Mouse (Mus musculus): Measurements from ENCODE around the gene Polk. TPM values are rescaled to one million over a fixed set of nuclear protein-coding genes. Genes with fewer than 3 reads are reported as not detected.

The Polk gene
- polyA plus RNA-seq, 1 experiment from 2014 or later = 9.9 TPM

GRCm38 (mm10) chr13:96490433-96490832 lies 51.9 kb downstream of the Polk start, which contains the start of gene Gm17622:
Gene Gm17622 (plus strand): TSS chr13:96490733.
- no peaks in the 10 kb centered on the region for H3K4me1 ChIP-seq
- H3K27me3 ChIP-seq (replicated peaks; ENCODE audit: low read depth, poor library complexity, severe bottlenecking) = no peaks in the 10 kb centered on the region
- no peak within 1 kb of the TSS for H3K27ac ChIP-seq (replicated peaks)
- no peaks in the 10 kb centered on the region; the same call in 1 of the 2 replicates for H3K9me3 ChIP-seq
- peaks cover 30% of the 10 kb centered on the region for H3K36me3 ChIP-seq (replicated peaks)
- DNase-seq (ENCODE audit: low spot score) = no peak
- WGBS = 93% methylated on average over 3 of the region's 3 CpGs
- H3K4me3 ChIP-seq = no peak within 1 kb of the TSS

GRCm38 (mm10) chr13:96487968-96488367 lies 54.4 kb downstream of the Polk start:
- Histone ChIP-seq H3K4me1 (no peaks in the 10 kb centered on the region), H3K4me3 (no peak overlapping the region), H3K36me3 (replicated peaks) (peaks cover 46% of the 10 kb centered on the region), H3K27ac (replicated peaks) (no peak overlapping the region), H3K27me3 (replicated peaks; ENCODE audit: low read depth, poor library complexity, severe bottlenecking) (no peaks in the 10 kb centered on the region), H3K9me3 (no peaks in the 10 kb centered on the region; the same call in 1 of the 2 replicates)
- WGBS = 92% methylated on average over 6 of the region's 6 CpGs
- no peak for DNase-seq (ENCODE audit: low spot score)

- Histone ChIP-seq H3K4me1 (no peaks in the 10 kb centered on the region), H3K27me3 (replicated peaks; ENCODE audit: low read depth, poor library complexity, severe bottlenecking) (no peaks in the 10 kb centered on the region), H3K4me3 (no peak overlapping the region), H3K9me3 (no peaks in the 10 kb centered on the region; the same call in 1 of the 2 replicates), H3K27ac (replicated peaks) (no peak overlapping the region), H3K36me3 (replicated peaks) (peaks cover 46% of the 10 kb centered on the region)
- WGBS = 92% methylated on average over 6 of the region's 6 CpGs
- DNase-seq (ENCODE audit: low spot score) = no peak
Measured at GRCm38 (mm10) chr13:96487230-96487629, 55.1 kb downstream of the Polk start.

- WGBS = 88% methylated on average over 1 of the region's 1 CpGs
- Histone ChIP-seq H3K4me1 (no peaks in the 10 kb centered on the region), H3K27ac (replicated peaks) (no peak overlapping the region), H3K9me3 (no peaks in the 10 kb centered on the region), H3K36me3 (replicated peaks) (peaks cover 13% of the 10 kb centered on the region), H3K4me3 (no peak overlapping the region), H3K27me3 (replicated peaks; ENCODE audit: low read depth, poor library complexity, severe bottlenecking) (no peaks in the 10 kb centered on the region)
- no peak for DNase-seq (ENCODE audit: low spot score)
Measured at GRCm38 (mm10) chr13:96478991-96479390, 63.4 kb downstream of the Polk start.

GRCm38 (mm10) chr13:96477226-96477625 lies 65.2 kb downstream of the Polk start:
- no peak for DNase-seq (ENCODE audit: low spot score)
- Histone ChIP-seq H3K4me3 (no peak overlapping the region), H3K27me3 (replicated peaks; ENCODE audit: low read depth, poor library complexity, severe bottlenecking) (no peaks in the 10 kb centered on the region), H3K27ac (replicated peaks) (no peak overlapping the region), H3K36me3 (replicated peaks) (0 out of 2 replicates have a peak, but pooled peaks cover 4% of the 10 kb centered on the region), H3K4me1 (no peaks in the 10 kb centered on the region), H3K9me3 (no peaks in the 10 kb centered on the region)
- WGBS = 87% methylated on average over 4 of the region's 4 CpGs

- 91% methylated on average over 14 of the region's 14 CpGs for WGBS
- no peak for DNase-seq (ENCODE audit: low spot score)
- Histone ChIP-seq H3K4me1 (no peaks in the 10 kb centered on the region), H3K9me3 (no peaks in the 10 kb centered on the region), H3K27ac (replicated peaks) (no peak within 1 kb of the TSS), H3K36me3 (replicated peaks) (no peaks in the 10 kb centered on the region), H3K27me3 (replicated peaks; ENCODE audit: low read depth, poor library complexity, severe bottlenecking) (no peaks in the 10 kb centered on the region), H3K4me3 (no peak within 1 kb of the TSS)
Measured at GRCm38 (mm10) chr13:96470957-96471356, 71.4 kb downstream of the Polk start, which contains the start of gene Ankdd1b. Gene Ankdd1b (minus strand): TSS chr13:96471198.

- H3K4me1 ChIP-seq = no peaks in the 10 kb centered on the region
- no peak overlapping the region for H3K27ac ChIP-seq (replicated peaks)
- H3K36me3 ChIP-seq (replicated peaks) = no peaks in the 10 kb centered on the region
- no peaks in the 10 kb centered on the region for H3K9me3 ChIP-seq
- no peaks in the 10 kb centered on the region for H3K27me3 ChIP-seq (replicated peaks; ENCODE audit: low read depth, poor library complexity, severe bottlenecking)
- DNase-seq (ENCODE audit: low spot score) = no peak
- WGBS = 85% methylated on average over 6 of the region's 6 CpGs
- no peak overlapping the region for H3K4me3 ChIP-seq
Measured at GRCm38 (mm10) chr13:96470556-96470955, 71.8 kb downstream of the Polk start.

GRCm38 (mm10) chr13:96468678-96469077 lies 73.7 kb downstream of the Polk start:
- Histone ChIP-seq H3K4me3 (no peak overlapping the region), H3K9me3 (no peaks in the 10 kb centered on the region), H3K36me3 (replicated peaks) (no peaks in the 10 kb centered on the region), H3K27ac (replicated peaks) (no peak overlapping the region), H3K4me1 (no peaks in the 10 kb centered on the region), H3K27me3 (replicated peaks; ENCODE audit: low read depth, poor library complexity, severe bottlenecking) (no peaks in the 10 kb centered on the region)
- DNase-seq (ENCODE audit: low spot score) = no peak
- WGBS = 93% methylated on average over 5 of the region's 5 CpGs

GRCm38 (mm10) chr13:96465315-96465714 lies 77.1 kb downstream of the Polk start:
- WGBS = 57% methylated on average over 5 of the region's 5 CpGs
- H3K4me3 ChIP-seq = no peak overlapping the region
- no peak overlapping the region for H3K27ac ChIP-seq (replicated peaks)
- peaks cover 5% of the 10 kb centered on the region; the same call in 1 of the 2 replicates for H3K4me1 ChIP-seq
- no peaks in the 10 kb centered on the region for H3K36me3 ChIP-seq (replicated peaks)
- no peak for DNase-seq (ENCODE audit: low spot score)
- H3K27me3 ChIP-seq (replicated peaks; ENCODE audit: low read depth, poor library complexity, severe bottlenecking) = no peaks in the 10 kb centered on the region
- no peaks in the 10 kb centered on the region for H3K9me3 ChIP-seq

GRCm38 (mm10) chr13:96462644-96463043 lies 79.7 kb downstream of the Polk start:
- DNase-seq (ENCODE audit: low spot score) = peak; percentile 25
- no peaks in the 10 kb centered on the region for H3K36me3 ChIP-seq (replicated peaks)

GRCm38 (mm10) chr13:96458606-96459005 lies 83.8 kb downstream of the Polk start:
- H3K27ac ChIP-seq (replicated peaks) = no peak overlapping the region
- no peaks in the 10 kb centered on the region for H3K9me3 ChIP-seq
- H3K4me1 ChIP-seq = peaks cover 5% of the 10 kb centered on the region; the same call in 1 of the 2 replicates
- 80% methylated on average over 4 of the region's 4 CpGs for WGBS
- no peaks in the 10 kb centered on the region for H3K27me3 ChIP-seq (replicated peaks; ENCODE audit: low read depth, poor library complexity, severe bottlenecking)
- DNase-seq (ENCODE audit: low spot score) = no peak
- H3K4me3 ChIP-seq = no peak overlapping the region
- no peaks in the 10 kb centered on the region for H3K36me3 ChIP-seq (replicated peaks)

More at GRCm38 (mm10) chr13:96462644-96463043, 79.7 kb downstream of the Polk start:
- Histone ChIP-seq H3K9me3 (no peaks in the 10 kb centered on the region), H3K4me1 (peaks cover 5% of the 10 kb centered on the region; the same call in 1 of the 2 replicates), H3K27ac (replicated peaks) (no peak overlapping the region), H3K4me3 (no peak overlapping the region), H3K27me3 (replicated peaks; ENCODE audit: low read depth, poor library complexity, severe bottlenecking) (no peaks in the 10 kb centered on the region)
- 81% methylated on average over 1 of the region's 1 CpGs for WGBS

- H3K27me3 ChIP-seq (replicated peaks; ENCODE audit: low read depth, poor library complexity, severe bottlenecking) = no peaks in the 10 kb centered on the region
- 87% methylated on average over 5 of the region's 5 CpGs for WGBS
- no peaks in the 10 kb centered on the region for H3K9me3 ChIP-seq
- no peak for DNase-seq (ENCODE audit: low spot score)
- no peak overlapping the region for H3K27ac ChIP-seq (replicated peaks)
- H3K36me3 ChIP-seq (replicated peaks) = no peaks in the 10 kb centered on the region
- H3K4me1 ChIP-seq = peaks cover 5% of the 10 kb centered on the region; the same call in 1 of the 2 replicates
- no peak overlapping the region for H3K4me3 ChIP-seq
Measured at GRCm38 (mm10) chr13:96458018-96458417, 84.4 kb downstream of the Polk start.

GRCm38 (mm10) chr13:96457566-96457965 lies 84.8 kb downstream of the Polk start:
- Histone ChIP-seq H3K27me3 (replicated peaks; ENCODE audit: low read depth, poor library complexity, severe bottlenecking) (no peaks in the 10 kb centered on the region), H3K36me3 (replicated peaks) (no peaks in the 10 kb centered on the region), H3K27ac (replicated peaks) (no peak overlapping the region), H3K9me3 (no peaks in the 10 kb centered on the region), H3K4me3 (no peak overlapping the region), H3K4me1 (peaks cover under 1% of the 10 kb centered on the region; the same call in 1 of the 2 replicates)
- no peak for DNase-seq (ENCODE audit: low spot score)
- WGBS = 93% methylated on average over 5 of the region's 5 CpGs
